Comparison of ENCODE assay signal across 9 mouse cellular contexts in the genomic region with DNA sequence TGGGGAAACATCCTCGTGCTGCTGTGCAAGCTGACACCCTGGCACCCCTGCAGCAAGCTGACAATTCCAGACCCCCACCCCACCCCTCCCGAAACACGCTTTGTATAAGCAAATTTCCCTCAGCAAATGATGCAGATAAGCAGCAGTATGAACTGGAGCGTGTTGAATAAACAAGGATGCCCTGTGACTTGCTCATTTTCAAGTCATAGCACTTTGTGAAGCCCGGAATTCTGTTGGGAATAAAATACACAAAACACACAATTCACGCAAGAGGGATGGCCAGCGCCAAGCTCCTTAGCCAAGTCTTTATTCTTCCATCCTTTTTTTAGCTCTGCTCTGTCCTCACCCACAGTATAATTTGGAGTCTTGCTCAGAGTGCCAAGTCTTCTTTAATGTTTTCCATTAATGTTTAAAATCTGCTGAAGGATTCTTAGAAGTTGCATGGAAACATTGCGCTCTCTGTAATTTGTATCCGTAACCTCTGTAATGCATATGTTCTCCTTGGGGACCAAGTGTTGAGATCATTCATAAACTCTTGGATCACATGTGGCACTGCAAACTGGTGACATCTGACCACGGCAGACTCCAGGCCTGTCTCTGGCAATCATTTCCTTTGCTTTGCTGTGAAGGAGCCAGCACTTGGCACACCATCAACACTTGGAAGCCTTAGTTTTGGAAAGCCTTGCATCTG.
DNase-seq lines count a peak whose midpoint lies in the region; ATAC-seq lines count a peak whose summit lies in the region.
"Had no signal": no experiment of that assay in that cellular context is flagged by ENCODE, and none has a peak within 500 bp of the region (broad histone marks: within the 10 kb centered on the region; RNA-seq: fewer than 3 reads in every experiment).

No protein-coding gene starts in this region.

- no peaks in the 10 kb centered on the region for H3K9me3 ChIP-seq in hindbrain, embryonic 16.5 days (ENCODE audit: control insufficient read depth, low read length)
- H3K9me3 ChIP-seq: liver, embryonic 15.5 days had no signal

- ATAC-seq in hindbrain, embryonic 16.5 days, result peak; percentile 83

- H3K4me1 ChIP-seq in hindbrain, embryonic 16.5 days (ENCODE audit: control insufficient read depth, insufficient read depth, low read depth, low read length), result peaks cover 8% of the 10 kb centered on the region
- H3K4me1 ChIP-seq: liver, embryonic 15.5 days had no signal

- peak overlapping the region; percentile 3; the same call in 1 of the 2 replicates for H3K4me2 ChIP-seq in hindbrain, embryonic 16.5 days (ENCODE audit: low read length)
- H3K4me2 ChIP-seq: liver, embryonic 15.5 days had no signal

- H3K4me3 ChIP-seq in hindbrain, embryonic 16.5 days (ENCODE audit: low read length), result no peak overlapping the region
- H3K4me3 ChIP-seq: liver, embryonic 15.5 days had no signal

- no peak overlapping the region for H3K9ac ChIP-seq in hindbrain, embryonic 16.5 days (ENCODE audit: low read depth, low read length)
- H3K9ac ChIP-seq: liver, embryonic 15.5 days had no signal

- H3K27ac ChIP-seq in hindbrain, embryonic 16.5 days (ENCODE audit: low read depth, low read length), result peak overlapping the region; percentile 42; the same call in 1 of the 2 replicates
- H3K27ac ChIP-seq: liver, embryonic 15.5 days had no signal

- no peaks in the 10 kb centered on the region for H3K36me3 ChIP-seq in hindbrain, embryonic 16.5 days (ENCODE audit: control insufficient read depth, insufficient read depth, low read length)
- H3K36me3 ChIP-seq: liver, embryonic 15.5 days had no signal

- no peaks in the 10 kb centered on the region for H3K27me3 ChIP-seq in hindbrain, embryonic 16.5 days (replicated peaks; ENCODE audit: control insufficient read depth, insufficient read depth, low read length)
- H3K27me3 ChIP-seq: liver, embryonic 15.5 days had no signal

- peak; percentile 2 to 8 for DNase-seq in heart, adult 18-20 months
- no peak for DNase-seq in heart, adult 11 months
- peak; percentile 63 for DNase-seq in Muller cell, postnatal 12 days (ENCODE audit: inconsistent ontology term)
- DNase-seq in cerebellum, postnatal 4 days (ENCODE audit: low spot score in 2 of 2), result peak; percentile 26 to 82
- peak; percentile 71 for DNase-seq in lung, postnatal 10 days
- DNase-seq in T-cell, adult 2 months (ENCODE audit: low spot score), result no peak
- no peak for DNase-seq in thymus, adult 18-20 months

- 39% methylated on average over 10 of the region's 10 CpGs for WGBS in hindbrain, embryonic 16.5 days

Comparison
In these comparisons a context has a peak if more than half of its experiments do, and no peak if none do; other contexts are left out.
1. DNase-seq: peak in heart, adult 18-20 months (2 of 2), Muller cell, postnatal 12 days (single experiment), cerebellum, postnatal 4 days (2 of 2) and lung, postnatal 10 days (single experiment); none in heart, adult 11 months (single experiment), T-cell, adult 2 months (single experiment) and thymus, adult 18-20 months (0 of 2).